Mouse (Mus musculus): ENCODE results near the gene Tmem165. TPM values are rescaled to one million over a fixed set of nuclear protein-coding genes. Genes with fewer than 3 reads are reported as not detected.
A peak's percentile ranks its signal among the peaks of the same experiment; 100 is the strongest.

Gene Tmem165
- polyA plus RNA-seq, 1 experiment from 2014 or later, result 59.6 TPM

DNA sequence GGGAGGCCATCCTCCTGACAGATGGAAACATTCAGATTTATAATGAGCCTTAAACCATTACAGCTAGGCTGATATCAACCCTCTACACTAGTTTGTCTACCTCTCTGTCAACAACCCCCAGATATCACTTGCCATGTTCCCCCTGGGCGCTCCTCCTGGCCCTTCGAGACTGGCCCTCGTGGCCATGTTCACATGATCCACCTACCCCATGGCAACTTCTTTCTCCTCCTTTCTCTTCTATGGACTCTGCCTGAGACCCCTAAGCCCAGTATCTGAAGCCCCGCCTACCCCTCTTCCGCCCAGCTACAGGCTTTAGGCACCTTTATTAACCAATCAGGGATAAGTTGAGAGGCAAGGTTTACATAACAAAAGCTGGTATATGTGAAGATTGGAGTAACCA is 3.9 kb upstream of the Tmem165 start:
- Histone ChIP-seq H3K4me1 (ENCODE audit: control insufficient read depth, insufficient read depth, low read length) (peaks cover 6% of the 10 kb centered on the region; the same call in 1 of the 2 replicates), H3K9me3 (replicated peaks; ENCODE audit: control insufficient read depth, low read length) (no peaks in the 10 kb centered on the region), H3K27me3 (ENCODE audit: control insufficient read depth, insufficient read depth, low read length) (no peaks in the 10 kb centered on the region), H3K4me3 (replicated peaks; ENCODE audit: low read length) (no peak overlapping the region), H3K36me3 (ENCODE audit: control insufficient read depth, insufficient read depth, low read length) (no peaks in the 10 kb centered on the region), H3K4me2 (ENCODE audit: low read depth, low read length) (no peak overlapping the region), H3K27ac (ENCODE audit: low read length) (no peak overlapping the region), H3K9ac (ENCODE audit: low read length) (no peak overlapping the region)
- ATAC-seq (ENCODE audit: insufficient read depth, low FRiP score), result no peak
- WGBS, result 80% methylated on average over 5 of the region's 5 CpGs

DNA sequence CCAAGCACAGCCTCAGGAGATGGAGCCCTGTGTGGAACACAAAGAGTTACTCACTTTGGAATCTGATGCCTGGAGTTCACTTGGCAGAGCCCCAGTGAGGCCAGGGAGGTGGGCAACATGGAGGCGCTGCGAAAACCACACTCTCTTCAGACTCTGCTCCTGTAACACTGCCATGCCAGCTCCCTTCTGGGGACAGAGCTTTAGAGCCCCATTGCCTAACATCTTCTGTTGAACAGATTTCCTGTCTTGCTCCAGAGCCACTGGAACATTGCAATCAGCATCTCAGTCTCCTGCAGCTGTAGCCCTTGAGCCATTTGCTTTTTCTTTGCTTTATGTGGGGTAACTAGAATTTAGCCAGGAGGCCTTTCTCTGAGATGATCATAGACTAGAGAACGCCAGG is 1.4 kb upstream of the Tmem165 start:
- no peaks in the 10 kb centered on the region for H3K9me3 ChIP-seq (replicated peaks; ENCODE audit: control insufficient read depth, low read length)
- H3K4me2 ChIP-seq (ENCODE audit: low read depth, low read length), result no peak overlapping the region
- no peaks in the 10 kb centered on the region for H3K36me3 ChIP-seq (ENCODE audit: control insufficient read depth, insufficient read depth, low read length)
- H3K4me3 ChIP-seq (replicated peaks; ENCODE audit: low read length), result no peak overlapping the region
- no peak overlapping the region for H3K9ac ChIP-seq (ENCODE audit: low read length)
- no peak for ATAC-seq (ENCODE audit: insufficient read depth, low FRiP score)
- WGBS, result 64% methylated on average over 3 of the region's 3 CpGs
- no peak overlapping the region; the same call in 1 of the 2 replicates for H3K27ac ChIP-seq (ENCODE audit: low read length)
- peaks cover 15% of the 10 kb centered on the region for H3K4me1 ChIP-seq (ENCODE audit: control insufficient read depth, insufficient read depth, low read length)
- H3K27me3 ChIP-seq (ENCODE audit: control insufficient read depth, insufficient read depth, low read length), result no peaks in the 10 kb centered on the region

DNA sequence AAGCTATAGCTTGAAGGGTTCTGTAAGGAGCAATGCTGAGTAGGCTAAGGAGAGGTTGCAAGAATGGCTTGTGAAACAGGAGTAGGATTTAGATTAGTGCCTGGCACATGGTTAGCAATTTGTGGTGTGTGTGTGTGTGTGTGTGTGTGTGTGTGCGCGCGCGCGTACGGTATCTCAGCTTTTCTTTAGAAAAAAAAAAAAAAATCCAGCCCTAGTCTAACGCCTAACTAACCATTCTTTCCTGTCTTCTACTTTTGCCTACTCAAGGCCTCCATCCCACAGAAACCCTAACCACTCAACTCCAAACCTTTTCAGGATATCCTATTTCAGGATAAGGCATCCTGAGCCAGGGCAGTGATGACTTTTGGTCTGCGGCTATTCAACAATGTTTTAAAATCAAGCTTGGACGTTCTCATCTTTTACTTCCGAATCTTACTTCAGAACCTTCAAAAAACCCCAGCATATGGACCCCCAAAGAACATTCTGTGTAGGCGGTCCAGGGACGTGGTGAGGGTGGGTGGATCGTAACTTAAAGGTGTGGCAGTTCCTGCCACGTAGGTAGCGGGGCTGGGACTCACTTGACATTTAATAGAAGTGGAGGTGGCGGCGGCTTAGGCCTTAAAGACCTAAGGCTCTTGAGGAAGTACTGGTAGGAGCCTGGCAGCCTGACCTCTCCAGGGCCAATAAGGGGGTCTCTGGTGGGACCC is 484 bp upstream of the Tmem165 start:
- peak; percentile 42; the same call in 1 of the 2 replicates for ATAC-seq (ENCODE audit: insufficient read depth, low FRiP score)
- peak overlapping the region; percentile 98; the same call in 1 of the 2 replicates for H3K27ac ChIP-seq (ENCODE audit: low read length)
- peak overlapping the region; percentile 61 for H3K4me2 ChIP-seq (ENCODE audit: low read depth, low read length)
- no peaks in the 10 kb centered on the region for H3K27me3 ChIP-seq (ENCODE audit: control insufficient read depth, insufficient read depth, low read length)
- 33% methylated on average over 17 of the region's 17 CpGs for WGBS
- peaks cover 15% of the 10 kb centered on the region for H3K4me1 ChIP-seq (ENCODE audit: control insufficient read depth, insufficient read depth, low read length)
- peak overlapping the region; percentile 72 for H3K9ac ChIP-seq (ENCODE audit: low read length)
- H3K36me3 ChIP-seq (ENCODE audit: control insufficient read depth, insufficient read depth, low read length), result no peaks in the 10 kb centered on the region
- H3K9me3 ChIP-seq (replicated peaks; ENCODE audit: control insufficient read depth, low read length), result no peaks in the 10 kb centered on the region
- H3K4me3 ChIP-seq (replicated peaks; ENCODE audit: low read length), result peak overlapping the region; percentile 94

DNA sequence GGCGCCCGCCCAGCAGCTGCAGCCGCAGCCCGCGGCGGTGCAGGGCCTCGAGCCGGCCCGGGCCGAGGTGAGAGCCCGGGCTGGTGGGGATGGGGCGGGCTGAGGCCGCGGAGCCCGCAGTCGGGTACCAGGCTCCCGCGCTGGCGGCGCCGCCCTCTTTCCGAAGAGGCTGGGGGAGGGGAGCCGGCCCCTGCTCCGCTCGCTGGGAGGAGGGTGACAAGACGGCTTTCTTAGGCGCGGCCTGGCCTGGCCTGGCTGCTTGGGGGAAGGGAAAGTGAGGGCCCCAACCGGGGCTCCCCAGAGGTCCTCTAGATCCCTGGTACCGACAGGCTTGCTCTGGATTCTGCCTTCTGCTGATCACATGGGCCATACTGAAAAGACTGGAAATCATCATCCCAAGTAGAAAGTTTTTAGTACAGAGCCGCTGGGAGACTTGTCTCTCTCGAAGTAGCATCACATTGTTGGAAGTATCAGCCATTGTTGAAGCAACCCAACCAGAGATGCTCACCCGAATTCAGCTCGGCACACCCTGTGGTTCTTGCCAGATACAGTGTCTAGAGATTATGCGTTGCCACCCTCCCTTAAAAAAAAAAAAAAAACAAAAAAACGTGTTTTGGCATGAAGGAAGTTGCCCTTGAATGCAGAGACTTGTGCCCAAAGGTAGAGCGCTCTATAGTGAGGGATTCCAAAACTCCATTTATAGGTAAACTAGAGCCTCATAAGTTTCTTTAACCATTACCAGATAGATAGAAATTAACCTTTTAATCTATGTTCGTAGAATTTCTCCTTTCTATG is 803 bp downstream of the Tmem165 start:
- ATAC-seq (ENCODE audit: insufficient read depth, low FRiP score), result peak; percentile 83
- H3K9ac ChIP-seq (ENCODE audit: low read length), result peak overlapping the region; percentile 98
- H3K27ac ChIP-seq (ENCODE audit: low read length), result peak overlapping the region; percentile 98
- no peaks in the 10 kb centered on the region for H3K9me3 ChIP-seq (replicated peaks; ENCODE audit: control insufficient read depth, low read length)
- H3K27me3 ChIP-seq (ENCODE audit: control insufficient read depth, insufficient read depth, low read length), result no peaks in the 10 kb centered on the region
- 3% methylated on average over 38 of the region's 38 CpGs for WGBS
- H3K4me3 ChIP-seq (replicated peaks; ENCODE audit: low read length), result peak overlapping the region; percentile 94
- peak overlapping the region; percentile 61 for H3K4me2 ChIP-seq (ENCODE audit: low read depth, low read length)
- no peaks in the 10 kb centered on the region for H3K36me3 ChIP-seq (ENCODE audit: control insufficient read depth, insufficient read depth, low read length)
- peaks cover 15% of the 10 kb centered on the region for H3K4me1 ChIP-seq (ENCODE audit: control insufficient read depth, insufficient read depth, low read length)

DNA sequence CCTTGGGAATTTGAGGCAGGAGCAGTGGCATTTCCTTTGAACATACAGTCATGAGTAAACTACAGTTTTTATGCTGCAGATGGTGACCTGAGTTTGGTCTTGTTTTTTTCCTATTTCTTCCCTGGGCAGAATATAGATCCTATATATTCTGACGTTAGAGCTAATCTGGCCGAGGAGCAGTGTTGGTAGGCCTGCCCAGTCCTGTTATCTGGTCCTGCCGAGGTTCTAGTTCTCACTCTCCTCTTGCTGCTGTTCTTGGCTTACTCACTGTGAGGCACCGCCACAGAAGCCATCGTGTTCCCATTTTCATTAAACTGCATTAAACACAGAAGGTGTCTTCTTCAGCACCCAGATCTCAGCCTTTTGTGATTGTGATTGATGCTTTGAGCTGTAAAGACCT is 4.2 kb downstream of the Tmem165 start:
- peaks cover 15% of the 10 kb centered on the region for H3K4me1 ChIP-seq (ENCODE audit: control insufficient read depth, insufficient read depth, low read length)
- 78% methylated on average over 5 of the region's 5 CpGs for WGBS
- no peak for ATAC-seq (ENCODE audit: insufficient read depth, low FRiP score)

DNA sequence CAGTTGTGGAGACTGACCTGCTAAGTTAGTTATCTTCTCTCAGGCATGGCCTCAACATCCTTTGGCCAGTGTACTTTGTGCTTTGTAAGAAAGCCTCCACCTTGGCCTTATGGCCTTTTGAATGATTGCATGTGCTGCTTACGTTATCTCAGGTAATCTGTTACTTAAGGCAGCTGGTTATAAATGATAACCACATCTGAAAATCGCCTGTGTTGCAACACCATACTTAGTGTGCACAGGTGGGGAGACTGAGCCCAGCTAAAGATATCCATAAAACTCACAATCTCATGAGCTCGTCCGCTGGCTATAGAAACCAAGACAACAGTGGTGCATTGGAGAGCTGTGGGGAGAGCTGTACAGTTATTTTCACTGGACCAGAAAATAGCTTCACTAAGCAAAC is 6.9 kb downstream of the Tmem165 start:
- ATAC-seq (ENCODE audit: insufficient read depth, low FRiP score), result no peak
- Histone ChIP-seq H3K9ac (ENCODE audit: low read length) (no peak overlapping the region), H3K27ac (ENCODE audit: low read length) (no peak overlapping the region), H3K4me2 (ENCODE audit: low read depth, low read length) (no peak overlapping the region), H3K27me3 (ENCODE audit: control insufficient read depth, insufficient read depth, low read length) (no peaks in the 10 kb centered on the region), H3K4me1 (ENCODE audit: control insufficient read depth, insufficient read depth, low read length) (peaks cover 5% of the 10 kb centered on the region), H3K36me3 (ENCODE audit: control insufficient read depth, insufficient read depth, low read length) (no peaks in the 10 kb centered on the region), H3K4me3 (replicated peaks; ENCODE audit: low read length) (no peak overlapping the region), H3K9me3 (replicated peaks; ENCODE audit: control insufficient read depth, low read length) (no peaks in the 10 kb centered on the region)
- WGBS, result 75% methylated on average over 4 of the region's 4 CpGs

More for the DNA sequence above, 4.2 kb downstream of the Tmem165 start:
- Histone ChIP-seq H3K36me3 (ENCODE audit: control insufficient read depth, insufficient read depth, low read length) (no peaks in the 10 kb centered on the region), H3K9ac (ENCODE audit: low read length) (no peak overlapping the region), H3K4me2 (ENCODE audit: low read depth, low read length) (no peak overlapping the region), H3K9me3 (replicated peaks; ENCODE audit: control insufficient read depth, low read length) (no peaks in the 10 kb centered on the region), H3K27ac (ENCODE audit: low read length) (no peak overlapping the region), H3K27me3 (ENCODE audit: control insufficient read depth, insufficient read depth, low read length) (no peaks in the 10 kb centered on the region), H3K4me3 (replicated peaks; ENCODE audit: low read length) (no peak overlapping the region)

DNA sequence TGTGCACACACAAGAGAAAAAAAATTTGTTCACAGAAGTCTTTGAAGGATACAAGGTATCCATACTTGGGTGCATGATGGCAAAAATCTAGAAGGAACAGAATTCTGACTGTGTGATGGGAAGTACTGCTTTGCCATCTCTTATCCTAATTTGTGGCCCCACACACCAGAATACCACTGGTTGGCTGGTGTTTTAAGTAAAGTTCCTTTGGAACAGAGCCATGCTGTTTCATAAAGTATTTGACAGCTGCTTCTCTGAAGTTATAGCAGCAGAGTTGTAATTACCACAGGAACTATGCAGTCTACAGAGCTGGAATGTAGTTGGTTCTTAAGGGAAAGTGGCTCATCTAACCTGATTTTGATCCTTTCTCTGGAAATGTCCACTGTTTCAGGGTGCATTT is 9.4 kb downstream of the Tmem165 start:
- H3K9ac ChIP-seq (ENCODE audit: low read length), result no peak overlapping the region
- no peak for ATAC-seq (ENCODE audit: insufficient read depth, low FRiP score)
- peaks cover 2% of the 10 kb centered on the region; the same call in 1 of the 2 replicates for H3K4me1 ChIP-seq (ENCODE audit: control insufficient read depth, insufficient read depth, low read length)
- no peak overlapping the region for H3K4me3 ChIP-seq (replicated peaks; ENCODE audit: low read length)
- no peaks in the 10 kb centered on the region for H3K9me3 ChIP-seq (replicated peaks; ENCODE audit: control insufficient read depth, low read length)
- H3K36me3 ChIP-seq (ENCODE audit: control insufficient read depth, insufficient read depth, low read length), result no peaks in the 10 kb centered on the region
- no peaks in the 10 kb centered on the region for H3K27me3 ChIP-seq (ENCODE audit: control insufficient read depth, insufficient read depth, low read length)
- no peak overlapping the region for H3K4me2 ChIP-seq (ENCODE audit: low read depth, low read length)
- no peak overlapping the region for H3K27ac ChIP-seq (ENCODE audit: low read length)

DNA sequence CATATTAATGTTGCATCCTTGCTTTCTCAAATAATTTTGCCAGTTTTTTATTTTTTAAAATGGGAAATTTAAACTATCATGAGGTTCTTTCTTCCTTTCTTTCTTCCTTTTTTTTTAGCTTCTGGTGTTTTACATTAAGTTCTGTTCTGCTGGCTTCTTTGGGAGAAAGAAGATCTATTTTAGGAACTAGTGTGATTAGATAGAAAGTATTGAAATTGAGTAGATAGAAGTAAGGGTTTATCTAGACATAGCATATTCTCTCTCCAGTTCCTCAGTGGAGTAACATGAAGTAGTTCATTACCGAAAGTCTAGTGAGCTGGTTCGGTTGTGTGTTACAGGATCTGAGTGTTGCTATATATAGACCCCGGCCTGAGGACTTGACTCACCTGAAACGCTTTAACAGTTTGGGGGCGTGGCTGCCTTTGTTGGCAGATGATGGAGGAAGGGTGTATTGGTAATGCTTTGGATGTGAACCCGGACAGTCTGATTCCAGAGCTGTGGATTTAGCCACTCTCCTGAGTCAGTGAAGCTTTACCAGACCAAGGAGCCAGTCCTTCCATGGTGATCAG is 10.8 kb downstream of the Tmem165 start:
- Histone ChIP-seq H3K27me3 (ENCODE audit: control insufficient read depth, insufficient read depth, low read length) (no peaks in the 10 kb centered on the region), H3K27ac (ENCODE audit: low read length) (no peak overlapping the region), H3K36me3 (ENCODE audit: control insufficient read depth, insufficient read depth, low read length) (peaks cover 3% of the 10 kb centered on the region; the same call in 1 of the 2 replicates), H3K4me1 (ENCODE audit: control insufficient read depth, insufficient read depth, low read length) (peaks cover 2% of the 10 kb centered on the region; the same call in 1 of the 2 replicates), H3K9ac (ENCODE audit: low read length) (no peak overlapping the region), H3K9me3 (replicated peaks; ENCODE audit: control insufficient read depth, low read length) (no peaks in the 10 kb centered on the region), H3K4me2 (ENCODE audit: low read depth, low read length) (no peak overlapping the region), H3K4me3 (replicated peaks; ENCODE audit: low read length) (no peak overlapping the region)
- 75% methylated on average over 6 of the region's 6 CpGs for WGBS
- no peak for ATAC-seq (ENCODE audit: insufficient read depth, low FRiP score)

DNA sequence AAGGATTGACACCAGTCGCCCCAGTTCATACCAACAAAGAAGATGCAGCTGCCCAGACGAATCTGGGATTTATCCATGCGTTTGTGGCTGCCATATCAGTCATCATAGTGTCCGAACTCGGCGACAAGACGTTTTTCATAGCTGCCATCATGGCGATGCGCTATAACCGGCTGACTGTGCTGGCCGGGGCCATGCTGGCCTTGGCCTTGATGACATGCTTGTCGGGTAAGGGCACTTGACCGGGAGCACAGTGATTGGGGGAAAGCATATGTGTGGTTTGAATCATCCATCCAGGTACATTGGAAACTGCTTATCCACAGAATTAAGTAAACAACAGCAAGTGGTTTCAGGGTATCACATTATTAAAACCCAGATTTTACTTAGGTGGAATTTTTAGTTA is 15.7 kb downstream of the Tmem165 start:
- Histone ChIP-seq H3K9ac (ENCODE audit: low read length) (no peak overlapping the region), H3K4me3 (replicated peaks; ENCODE audit: low read length) (no peak overlapping the region), H3K4me2 (ENCODE audit: low read depth, low read length) (no peak overlapping the region), H3K36me3 (ENCODE audit: control insufficient read depth, insufficient read depth, low read length) (peaks cover 15% of the 10 kb centered on the region; the same call in 1 of the 2 replicates), H3K27me3 (ENCODE audit: control insufficient read depth, insufficient read depth, low read length) (no peaks in the 10 kb centered on the region), H3K4me1 (ENCODE audit: control insufficient read depth, insufficient read depth, low read length) (no peaks in the 10 kb centered on the region), H3K9me3 (replicated peaks; ENCODE audit: control insufficient read depth, low read length) (no peaks in the 10 kb centered on the region), H3K27ac (ENCODE audit: low read length) (no peak overlapping the region)
- ATAC-seq (ENCODE audit: insufficient read depth, low FRiP score), result no peak
- 88% methylated on average over 13 of the region's 13 CpGs for WGBS

Measured in stomach, embryonic 16.5 days (tissue).